Mouse (Mus musculus) hindbrain, embryonic 11.5 days (tissue): ENCODE results near the gene Havcr2. TPM values are rescaled to one million over a fixed set of nuclear protein-coding genes. Genes with fewer than 3 reads are reported as not detected.
"Not testable (repeated sequence)": the region's sequence is repeated elsewhere in the genome, so short reads cannot be mapped to it uniquely, and the experiment has no call there.

ENCODE experiments used
- ATAC-seq: fragments of 200-750 bp; cut with Nextera tagmentation; 2 replicates; pipeline ENCODE4 v1.8.0; 2017; ENCODE audit warnings: mild to moderate bottlenecking, moderate TSS enrichment, moderate library complexity; ENCODE audit not compliant: low FRiP score
- DNase-seq: peaks from one replicate; pipeline ENCODE4 v3.0.0-alpha.2; 2015; ENCODE audit warnings: low spot score
- H3K27ac ChIP-seq: fragments of 300-500 bp; sonication (generic); 2 replicates; pipeline ENCODE4 v1.5.1; 2014; ENCODE audit warnings: mild to moderate bottlenecking, low read depth, low read length
- H3K27me3 ChIP-seq: fragments of 300-500 bp; sonication (generic); 2 replicates; pipeline ENCODE4 v1.6.1; 2014; ENCODE audit warnings: mild to moderate bottlenecking, low read length, moderate library complexity, mixed read lengths; ENCODE audit not compliant: control insufficient read depth, insufficient read depth
- H3K36me3 ChIP-seq: fragments of 300-500 bp; sonication (generic); 2 replicates; pipeline ENCODE4 v1.6.1; 2014; ENCODE audit warnings: mild to moderate bottlenecking, low read length, moderate library complexity, mixed read lengths; ENCODE audit not compliant: control insufficient read depth, insufficient read depth
- H3K4me1 ChIP-seq: fragments of 300-500 bp; sonication (generic); replicated peaks from 2 replicates; pipeline ENCODE4 v1.6.1; 2014; ENCODE audit warnings: low read length, mixed read lengths; ENCODE audit not compliant: control insufficient read depth, insufficient read depth
- H3K4me2 ChIP-seq: fragments of 300-500 bp; sonication (generic); replicated peaks from 2 replicates; pipeline ENCODE4 v1.6.1; 2014; ENCODE audit warnings: mild to moderate bottlenecking, low read depth, low read length
- H3K4me3 ChIP-seq: fragments of 300-500 bp; sonication (generic); 2 replicates; pipeline ENCODE4 v1.5.1; 2014; ENCODE audit warnings: low read depth, low read length
- H3K9ac ChIP-seq: fragments of 300-500 bp; sonication (generic); 2 replicates; pipeline ENCODE4 v1.6.1; 2014; ENCODE audit warnings: low read depth, low read length
- H3K9me3 ChIP-seq: fragments of 300-500 bp; sonication (generic); 2 replicates; pipeline ENCODE4 v1.6.1; 2016; ENCODE audit warnings: low read length; ENCODE audit not compliant: control insufficient read depth
- WGBS: fragments of 180-500 bp; shearing (Covaris S2); extraction: QIAGEN DNeasy Blood & Tissue Kit; methylation state at CpG from one replicate; pipeline ENCODE4 v1.1.7; 2014; 5-methylcytosine and 5-hydroxymethylcytosine counted together
- polyA plus RNA-seq: library from polyadenylated mRNA; unstranded; fragments of >200 nt; fragmentation: Nextera tagmentation; extraction: Ambion mirVana; gene quantifications from 2 replicates; pipeline ENCODE4 v1.2.1, GENCODE M21; 2014

Havcr2 gene
- polyA plus RNA-seq, 1 experiment from 2014 or later, result 0.25 TPM

- H3K27ac ChIP-seq, result no peak overlapping the region
- no peaks in the 10 kb centered on the region for H3K36me3 ChIP-seq
- no peak overlapping the region for H3K4me2 ChIP-seq
- no peak for ATAC-seq
- no peak overlapping the region for H3K9ac ChIP-seq
- no peak overlapping the region for H3K4me3 ChIP-seq
- no peak for DNase-seq
- H3K27me3 ChIP-seq, result no peaks in the 10 kb centered on the region
- H3K9me3 ChIP-seq, result no peaks in the 10 kb centered on the region
- 10% methylated on average over 1 of the region's 1 CpGs for WGBS
- no peaks in the 10 kb centered on the region for H3K4me1 ChIP-seq
Observed at GRCm38 (mm10) chr11:46488231-46488630, 33.5 kb downstream of the Havcr2 start.

- no peak for DNase-seq
- no peak overlapping the region for H3K27ac ChIP-seq
- no peaks in the 10 kb centered on the region for H3K36me3 ChIP-seq
- H3K9me3 ChIP-seq, result no peaks in the 10 kb centered on the region
- no peak for ATAC-seq
- no peaks in the 10 kb centered on the region for H3K27me3 ChIP-seq
- no peaks in the 10 kb centered on the region for H3K4me1 ChIP-seq
- 78% methylated on average over 2 of the region's 2 CpGs for WGBS
- H3K9ac ChIP-seq, result no peak overlapping the region
- H3K4me2 ChIP-seq, result no peak overlapping the region
- no peak overlapping the region for H3K4me3 ChIP-seq
Observed at GRCm38 (mm10) chr11:46488650-46489049, 33.9 kb downstream of the Havcr2 start.

GRCm38 (mm10) chr11:46507146-46507545, 52.4 kb downstream of the Havcr2 start:
- no peak overlapping the region for H3K4me2 ChIP-seq
- H3K27me3 ChIP-seq, result no peaks in the 10 kb centered on the region
- H3K4me3 ChIP-seq, result no peak overlapping the region
- H3K9me3 ChIP-seq, result no peaks in the 10 kb centered on the region
- no peak overlapping the region for H3K27ac ChIP-seq
- no peaks in the 10 kb centered on the region for H3K4me1 ChIP-seq
- no peak for ATAC-seq
- WGBS, result 75% methylated on average over 3 of the region's 3 CpGs
- H3K36me3 ChIP-seq, result no peaks in the 10 kb centered on the region
- no peak overlapping the region for H3K9ac ChIP-seq
- no peak for DNase-seq

GRCm38 (mm10) chr11:46509900-46510299, 55.2 kb downstream of the Havcr2 start:
- DNase-seq (no peak), ATAC-seq (no peak)
- Histone ChIP-seq H3K9me3 (no peaks in the 10 kb centered on the region), H3K4me3 (no peak overlapping the region), H3K4me2 (no peak overlapping the region), H3K27ac (no peak overlapping the region), H3K27me3 (no peaks in the 10 kb centered on the region), H3K36me3 (no peaks in the 10 kb centered on the region), H3K9ac (no peak overlapping the region), H3K4me1 (no peaks in the 10 kb centered on the region)
- WGBS, result 96% methylated on average over 5 of the region's 5 CpGs

- WGBS, result 87% methylated on average over 5 of the region's 5 CpGs
- not testable (repeated sequence) for ATAC-seq, H3K4me3 ChIP-seq, H3K27me3 ChIP-seq, H3K9me3 ChIP-seq, H3K36me3 ChIP-seq, H3K27ac ChIP-seq, H3K4me2 ChIP-seq, H3K4me1 ChIP-seq, H3K9ac ChIP-seq, DNase-seq
Observed at GRCm38 (mm10) chr11:46521341-46521740, 66.6 kb downstream of the Havcr2 start.

- Histone ChIP-seq H3K27me3 (no peaks in the 10 kb centered on the region), H3K9me3 (no peaks in the 10 kb centered on the region), H3K36me3 (no peaks in the 10 kb centered on the region), H3K4me1 (no peaks in the 10 kb centered on the region), H3K9ac (no peak overlapping the region), H3K4me2 (no peak overlapping the region), H3K27ac (no peak overlapping the region), H3K4me3 (no peak overlapping the region)
- ATAC-seq, result no peak
- no peak for DNase-seq
- 79% methylated on average over 3 of the region's 3 CpGs for WGBS
Observed at GRCm38 (mm10) chr11:46522719-46523118, 68.0 kb downstream of the Havcr2 start.

GRCm38 (mm10) chr11:46523912-46524311, 69.2 kb downstream of the Havcr2 start, which contains the start of gene Gm12169:
Gene Gm12169 (plus strand): TSS chr11:46524212.
- ATAC-seq (no peak), DNase-seq (no peak)
- Histone ChIP-seq H3K9ac (no peak within 1 kb of the TSS), H3K27me3 (no peaks in the 10 kb centered on the region), H3K27ac (no peak within 1 kb of the TSS), H3K36me3 (no peaks in the 10 kb centered on the region), H3K9me3 (no peaks in the 10 kb centered on the region), H3K4me1 (no peaks in the 10 kb centered on the region), H3K4me2 (no peak within 1 kb of the TSS), H3K4me3 (no peak within 1 kb of the TSS)
- 93% methylated on average over 2 of the region's 2 CpGs for WGBS

- no peak overlapping the region for H3K27ac ChIP-seq
- no peak for DNase-seq
- H3K9me3 ChIP-seq, result no peaks in the 10 kb centered on the region
- H3K4me3 ChIP-seq, result no peak overlapping the region
- no peaks in the 10 kb centered on the region for H3K36me3 ChIP-seq
- H3K4me2 ChIP-seq, result no peak overlapping the region
- H3K4me1 ChIP-seq, result no peaks in the 10 kb centered on the region
- no peak for ATAC-seq
- no peaks in the 10 kb centered on the region for H3K27me3 ChIP-seq
- H3K9ac ChIP-seq, result no peak overlapping the region
- 86% methylated on average over 4 of the region's 4 CpGs for WGBS
Observed at GRCm38 (mm10) chr11:46530149-46530548, 75.4 kb downstream of the Havcr2 start.
